Mouse (Mus musculus) liver, embryonic 15.5 days (tissue): ENCODE data around the gene Cdk15. TPM values are rescaled to one million over a fixed set of nuclear protein-coding genes. Genes with fewer than 3 reads are reported as not detected.

ENCODE experiments used
- ATAC-seq: fragments of 200-750 bp; cut with Nextera tagmentation; 2 replicates; pipeline ENCODE4 v1.8.0; 2017; ENCODE audit warnings: moderate number of reproducible peaks, mild to moderate bottlenecking, moderate library complexity; ENCODE audit not compliant: insufficient read depth
- H3K27ac ChIP-seq: fragments of 300-500 bp; sonication (generic); replicated peaks from 2 replicates; pipeline ENCODE4 v1.5.1; 2015; ENCODE audit warnings: mild to moderate bottlenecking, inconsistent platforms
- H3K27me3 ChIP-seq: fragments of 300-500 bp; sonication (generic); 2 replicates; pipeline ENCODE4 v1.6.1; 2015; ENCODE audit warnings: mild to moderate bottlenecking, inconsistent platforms
- H3K36me3 ChIP-seq: fragments of 300-500 bp; sonication (generic); replicated peaks from 2 replicates; pipeline ENCODE4 v1.6.1; 2015; ENCODE audit warnings: moderate library complexity, mild to moderate bottlenecking, inconsistent platforms
- H3K4me1 ChIP-seq: fragments of 300-500 bp; sonication (generic); replicated peaks from 2 replicates; pipeline ENCODE4 v1.6.1; 2015; ENCODE audit warnings: inconsistent platforms
- H3K4me2 ChIP-seq: fragments of 300-500 bp; sonication (generic); 2 replicates; pipeline ENCODE4 v1.6.1; 2015; ENCODE audit warnings: moderate library complexity, mild to moderate bottlenecking, inconsistent platforms
- H3K4me3 ChIP-seq: fragments of 300-500 bp; sonication (generic); replicated peaks from 2 replicates; pipeline ENCODE4 v1.5.1; 2015; ENCODE audit warnings: mild to moderate bottlenecking, inconsistent platforms
- H3K9ac ChIP-seq: fragments of 300-500 bp; sonication (generic); 2 replicates; pipeline ENCODE4 v1.6.1; 2015; ENCODE audit warnings: moderate library complexity, mild to moderate bottlenecking, inconsistent platforms
- H3K9me3 ChIP-seq: fragments of 300-500 bp; sonication (generic); replicated peaks from 2 replicates; pipeline ENCODE4 v1.6.1; 2016; ENCODE audit warnings: inconsistent platforms
- whole genome bisulfite sequencing: fragments of 180-500 bp; shearing (Covaris S2); methylation state at CpG from one replicate; pipeline ENCODE4 v1.1.7; 2015; ENCODE audit warnings: mixed read lengths; ENCODE audit not compliant: insufficient replicate concordance; 5-methylcytosine and 5-hydroxymethylcytosine counted together
- polyA plus RNA-seq: library from polyadenylated mRNA; unstranded; fragments of >200 nt; fragmentation: Nextera tagmentation; extraction: Ambion mirVana; gene quantifications from 2 replicates; pipeline ENCODE4 v1.2.1, GENCODE M21; 2015

The Cdk15 gene
- polyA plus RNA-seq, 1 experiment from 2014 or later, result not detected

DNA sequence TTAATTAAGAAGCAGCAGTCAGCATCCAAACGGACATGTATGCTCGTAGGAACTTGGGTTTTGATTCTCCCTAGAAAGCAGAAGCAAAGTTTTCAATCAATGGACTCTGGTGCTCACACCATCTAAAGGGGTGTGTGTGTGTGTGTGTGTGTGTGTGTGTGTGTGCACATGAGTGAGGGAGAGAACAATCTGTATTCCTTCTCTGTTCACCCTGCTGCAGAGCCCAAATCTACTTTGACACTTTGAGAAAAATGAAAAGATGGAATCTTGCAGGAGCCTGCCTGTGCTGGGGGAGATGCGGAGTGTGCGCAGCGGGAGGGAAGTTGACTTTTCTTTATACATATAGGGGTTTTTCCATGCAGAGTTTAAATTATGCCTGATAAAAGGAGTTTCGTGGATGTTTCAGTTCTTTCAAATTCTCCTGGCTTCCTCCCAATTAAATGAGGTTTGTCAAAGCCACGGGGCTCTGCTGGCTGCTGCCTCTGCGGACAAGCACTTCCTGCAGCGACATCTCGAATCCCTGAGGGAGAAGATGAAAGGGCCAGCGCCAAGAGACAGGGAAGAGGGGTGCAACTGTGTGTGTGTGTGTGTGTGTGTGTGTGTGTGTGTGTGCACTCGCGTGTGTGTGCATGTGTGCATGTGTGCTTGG, 76.2 kb downstream of the Cdk15 start:
- Histone ChIP-seq H3K27me3 (no peaks in the 10 kb centered on the region), H3K4me1 (no peaks in the 10 kb centered on the region), H3K4me3 (no peak overlapping the region), H3K9me3 (no peaks in the 10 kb centered on the region), H3K27ac (no peak overlapping the region), H3K36me3 (no peaks in the 10 kb centered on the region), H3K9ac (no peak overlapping the region), H3K4me2 (no peak overlapping the region)
- no peak for ATAC-seq
- 36% methylated on average over 13 of the region's 13 CpGs for WGBS

DNA sequence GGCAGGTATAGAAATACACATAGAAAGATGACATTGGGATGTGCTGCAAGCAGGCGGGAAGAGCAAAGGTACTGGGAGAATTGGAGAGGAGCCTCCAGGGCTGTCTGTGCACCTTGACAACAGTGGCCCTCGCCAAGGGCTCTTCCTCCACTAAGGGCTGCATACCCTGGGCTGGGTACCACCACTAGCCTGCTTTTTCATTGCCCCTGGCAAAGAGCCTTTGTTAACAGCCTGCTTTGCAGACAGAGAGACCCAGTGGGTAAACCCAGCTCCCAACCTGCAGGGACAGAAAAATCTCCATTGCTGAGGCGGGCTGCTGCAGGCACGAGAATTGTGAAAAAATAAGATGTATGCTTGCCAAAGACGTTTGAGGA, 76.7 kb downstream of the Cdk15 start:
- ATAC-seq, result no peak
- H3K4me1 ChIP-seq, result no peaks in the 10 kb centered on the region
- H3K4me3 ChIP-seq, result no peak overlapping the region
- H3K27me3 ChIP-seq, result no peaks in the 10 kb centered on the region
- 50% methylated on average over 5 of the region's 5 CpGs for WGBS
- H3K27ac ChIP-seq, result no peak overlapping the region
- H3K4me2 ChIP-seq, result no peak overlapping the region
- no peaks in the 10 kb centered on the region for H3K36me3 ChIP-seq
- H3K9ac ChIP-seq, result no peak overlapping the region
- no peaks in the 10 kb centered on the region for H3K9me3 ChIP-seq

GRCm38 (mm10) chr1:59333860-59334561, 77.3 kb downstream of the Cdk15 start:
- 66% methylated on average over 10 of the region's 10 CpGs for WGBS
- ATAC-seq, result no peak

GRCm38 (mm10) chr1:59334562-59334890, 77.8 kb downstream of the Cdk15 start:
- Histone ChIP-seq H3K9me3 (no peaks in the 10 kb centered on the region), H3K4me1 (no peaks in the 10 kb centered on the region), H3K4me3 (no peak overlapping the region), H3K9ac (no peak overlapping the region), H3K27ac (no peak overlapping the region), H3K4me2 (no peak overlapping the region), H3K36me3 (no peaks in the 10 kb centered on the region), H3K27me3 (no peaks in the 10 kb centered on the region)
- ATAC-seq, result no peak
- WGBS, result 53% methylated on average over 4 of the region's 4 CpGs

More at GRCm38 (mm10) chr1:59333860-59334561, 77.3 kb downstream of the Cdk15 start:
- Histone ChIP-seq H3K4me1 (no peaks in the 10 kb centered on the region), H3K9ac (no peak overlapping the region), H3K36me3 (no peaks in the 10 kb centered on the region), H3K4me3 (no peak overlapping the region), H3K9me3 (no peaks in the 10 kb centered on the region), H3K27ac (no peak overlapping the region), H3K4me2 (no peak overlapping the region), H3K27me3 (no peaks in the 10 kb centered on the region)

GRCm38 (mm10) chr1:59336256-59336655, 79.5 kb downstream of the Cdk15 start:
- Histone ChIP-seq H3K9ac (no peak overlapping the region), H3K4me3 (no peak overlapping the region), H3K4me1 (no peaks in the 10 kb centered on the region), H3K9me3 (no peaks in the 10 kb centered on the region), H3K27ac (no peak overlapping the region), H3K27me3 (peaks cover 5% of the 10 kb centered on the region; the same call in 1 of the 2 replicates), H3K36me3 (no peaks in the 10 kb centered on the region), H3K4me2 (no peak overlapping the region)
- WGBS, result 57% methylated on average over 1 of the region's 1 CpGs
- no peak for ATAC-seq

DNA sequence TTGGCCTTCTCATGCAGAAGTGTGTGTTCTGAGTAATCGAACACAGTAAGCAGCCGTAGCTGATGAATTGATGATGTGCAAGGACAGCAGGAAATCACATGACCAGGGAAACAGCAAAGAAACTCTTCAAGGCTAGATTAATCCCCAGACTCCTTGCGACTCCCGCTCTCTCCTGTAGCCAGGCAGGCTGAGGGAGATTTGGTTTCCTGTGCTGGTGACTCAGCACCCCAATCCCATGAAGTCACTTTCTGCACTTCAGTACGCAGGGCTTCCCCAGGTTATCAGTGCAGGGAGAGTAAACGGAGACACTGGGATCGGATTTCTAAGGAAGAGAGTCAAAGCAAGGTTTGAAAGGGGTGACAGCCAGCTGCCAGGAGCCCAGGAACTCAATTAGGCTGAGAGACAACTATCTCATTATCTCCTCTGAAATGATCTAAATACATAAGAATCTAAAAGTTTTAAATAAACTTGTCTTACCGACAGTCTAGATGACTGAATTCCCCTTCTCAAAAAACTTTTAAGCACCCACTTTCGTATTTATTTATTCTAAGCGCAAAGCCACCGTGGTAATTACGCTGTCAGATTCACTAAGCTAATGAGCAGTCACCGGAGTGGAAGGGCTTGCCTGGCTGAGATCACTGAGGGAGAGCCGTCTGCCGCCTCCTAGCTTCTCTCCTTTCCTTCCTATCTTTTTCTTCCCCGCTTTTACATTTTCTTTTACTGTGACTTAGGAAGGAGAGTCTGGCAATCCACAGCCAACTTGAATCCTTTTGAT, 84.3 kb downstream of the Cdk15 start:
- H3K4me3 ChIP-seq, result no peak overlapping the region
- H3K9ac ChIP-seq, result no peak overlapping the region
- H3K4me2 ChIP-seq, result no peak overlapping the region
- no peak for ATAC-seq
- 19% methylated on average over 16 of the region's 16 CpGs for WGBS
- no peak overlapping the region for H3K27ac ChIP-seq
- H3K36me3 ChIP-seq, result no peaks in the 10 kb centered on the region
- H3K27me3 ChIP-seq, result peaks cover 5% of the 10 kb centered on the region; the same call in 1 of the 2 replicates
- H3K4me1 ChIP-seq, result no peaks in the 10 kb centered on the region
- no peaks in the 10 kb centered on the region for H3K9me3 ChIP-seq

DNA sequence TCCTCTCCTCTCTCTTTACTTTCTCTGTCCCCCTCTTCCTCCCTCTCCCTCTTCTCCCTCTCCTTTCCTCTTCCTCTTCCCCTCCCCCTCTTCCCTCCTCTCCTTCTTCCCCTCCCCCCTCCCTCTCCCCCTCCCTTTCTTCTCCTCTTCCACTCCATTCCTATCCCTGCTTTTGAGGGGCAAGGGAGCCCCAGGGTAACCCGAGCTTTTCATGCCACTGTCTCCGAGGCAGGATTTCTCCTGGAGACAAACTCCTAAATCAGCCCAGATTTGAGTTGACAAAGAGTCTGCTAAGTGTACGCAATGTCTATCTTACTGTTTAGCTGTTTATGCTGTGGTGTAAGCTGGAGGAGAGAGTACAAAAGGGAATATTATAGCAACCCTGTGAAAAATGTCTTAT, 85.0 kb downstream of the Cdk15 start:
- H3K9ac ChIP-seq, result no peak overlapping the region
- H3K9me3 ChIP-seq, result no peaks in the 10 kb centered on the region
- no peak for ATAC-seq
- no peak overlapping the region for H3K27ac ChIP-seq
- no peak overlapping the region for H3K4me3 ChIP-seq
- H3K4me1 ChIP-seq, result no peaks in the 10 kb centered on the region
- H3K36me3 ChIP-seq, result no peaks in the 10 kb centered on the region
- 52% methylated on average over 3 of the region's 3 CpGs for WGBS
- H3K27me3 ChIP-seq, result peaks cover 5% of the 10 kb centered on the region; the same call in 1 of the 2 replicates
- no peak overlapping the region for H3K4me2 ChIP-seq

GRCm38 (mm10) chr1:59342146-59342545, 85.4 kb downstream of the Cdk15 start:
- WGBS, result 71% methylated on average over 6 of the region's 6 CpGs
- no peak for ATAC-seq
- no peak overlapping the region for H3K9ac ChIP-seq

GRCm38 (mm10) chr1:59352706-59353105, 96.0 kb downstream of the Cdk15 start:
- Histone ChIP-seq H3K9me3 (no peaks in the 10 kb centered on the region), H3K27me3 (no peaks in the 10 kb centered on the region), H3K36me3 (no peaks in the 10 kb centered on the region), H3K27ac (no peak overlapping the region), H3K4me3 (no peak overlapping the region), H3K9ac (no peak overlapping the region), H3K4me1 (0 out of 2 replicates have a peak, but pooled peaks cover 7% of the 10 kb centered on the region), H3K4me2 (no peak overlapping the region)
- 64% methylated on average over 4 of the region's 4 CpGs for WGBS
- ATAC-seq, result no peak

More at GRCm38 (mm10) chr1:59342146-59342545, 85.4 kb downstream of the Cdk15 start:
- H3K4me2 ChIP-seq, result no peak overlapping the region
- no peak overlapping the region for H3K27ac ChIP-seq
- H3K9me3 ChIP-seq, result no peaks in the 10 kb centered on the region
- peaks cover 5% of the 10 kb centered on the region; the same call in 1 of the 2 replicates for H3K27me3 ChIP-seq
- no peaks in the 10 kb centered on the region for H3K36me3 ChIP-seq
- H3K4me1 ChIP-seq, result no peaks in the 10 kb centered on the region
- H3K4me3 ChIP-seq, result no peak overlapping the region

- Histone ChIP-seq H3K27ac (no peak overlapping the region), H3K9me3 (no peaks in the 10 kb centered on the region), H3K4me3 (no peak overlapping the region), H3K36me3 (no peaks in the 10 kb centered on the region), H3K9ac (no peak overlapping the region), H3K27me3 (no peaks in the 10 kb centered on the region), H3K4me2 (peak overlapping the region; percentile 27; the same call in 1 of the 2 replicates), H3K4me1 (0 out of 2 replicates have a peak, but pooled peaks cover 12% of the 10 kb centered on the region)
- peak; percentile 57 for ATAC-seq
- WGBS, result 32% methylated on average over 9 of the region's 9 CpGs
Measured at GRCm38 (mm10) chr1:59355440-59355839, 98.7 kb downstream of the Cdk15 start.

DNA sequence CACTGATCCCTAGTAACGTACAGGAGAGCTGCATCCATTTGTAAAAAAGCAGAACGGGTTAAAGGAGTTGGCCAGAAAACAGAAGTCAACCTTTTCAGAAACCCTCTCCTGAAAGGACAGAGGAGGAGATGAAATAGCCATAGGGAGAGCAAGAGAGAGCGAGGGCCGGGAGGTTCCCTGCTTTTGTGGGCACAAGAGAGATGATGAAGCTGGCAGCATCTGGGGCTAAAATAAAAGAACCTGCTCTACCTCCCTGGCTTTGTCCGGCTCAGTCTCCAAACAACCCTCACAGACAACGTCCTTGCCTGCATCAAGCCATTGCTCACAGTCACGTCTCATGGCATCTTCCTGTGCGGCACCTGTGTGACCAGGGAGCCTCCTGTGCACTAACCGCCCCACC, 102.4 kb downstream of the Cdk15 start:
- H3K4me3 ChIP-seq, result no peak overlapping the region
- H3K36me3 ChIP-seq, result no peaks in the 10 kb centered on the region
- H3K27ac ChIP-seq, result no peak overlapping the region
- H3K4me2 ChIP-seq, result no peak overlapping the region
- H3K4me1 ChIP-seq, result peaks cover 33% of the 10 kb centered on the region
- H3K9ac ChIP-seq, result no peak overlapping the region
- WGBS, result 67% methylated on average over 9 of the region's 9 CpGs
- no peaks in the 10 kb centered on the region for H3K9me3 ChIP-seq
- H3K27me3 ChIP-seq, result no peaks in the 10 kb centered on the region
- no peak for ATAC-seq
